Mouse (Mus musculus) myocyte (in vitro differentiated cells): ENCODE data around the gene Tex46.

Experiments
- E2F4 ChIP-seq: IDR thresholded peaks from one replicate; pipeline ENCODE4 v1.6.1; 2011; ENCODE audit warnings: mild to moderate bottlenecking, control low read depth, moderate library complexity; ENCODE audit not compliant: insufficient read depth
- MAX ChIP-seq: IDR thresholded peaks from one replicate; pipeline ENCODE4 v1.6.1; 2011; ENCODE audit warnings: low read depth, mild to moderate bottlenecking, control low read depth
- MYOD1 ChIP-seq, 3 experiments: IDR thresholded peaks; one replicate each; pipeline ENCODE4 v1.6.1; 2011; ENCODE audit warnings: control low read depth in 2 of 3, low read depth in 2 of 3, mild to moderate bottlenecking in 2 of 3, moderate library complexity in 1 of 3; ENCODE audit not compliant: insufficient read length in 2 of 3, control insufficient read depth in 1 of 3
- MYOG ChIP-seq, 3 experiments: IDR thresholded peaks; one replicate each; pipeline ENCODE4 v1.6.1; 2011; ENCODE audit warnings: control low read depth in 2 of 3, low read depth in 2 of 3, mild to moderate bottlenecking in 2 of 3; ENCODE audit not compliant: insufficient read length in 2 of 3, control insufficient read depth in 1 of 3, insufficient read depth in 1 of 3
- POLR2A ChIP-seq: IDR thresholded peaks from one replicate; pipeline ENCODE4 v1.6.1; 2011; ENCODE audit warnings: low read depth, mild to moderate bottlenecking, control low read depth, moderate library complexity; ENCODE audit not compliant: insufficient read length
- TCF12 ChIP-seq: IDR thresholded peaks from one replicate; pipeline ENCODE4 v1.6.1; 2011; ENCODE audit warnings: mild to moderate bottlenecking, control low read depth; ENCODE audit not compliant: poor library complexity, insufficient read depth, severe bottlenecking
- USF1 ChIP-seq: IDR thresholded peaks from one replicate; pipeline ENCODE4 v1.6.1; 2011; ENCODE audit warnings: low read depth, mild to moderate bottlenecking, control low read depth, moderate library complexity

- TF ChIP-seq E2F4 (no peak), TCF12 (no peak), POLR2A (no peak), MAX (no peak), USF1 (no peak), MYOD1 (IDR thresholded peaks at IDR 0.05; ENCODE audit: control insufficient read depth in 1 of 3, insufficient read length in 2 of 3, low read depth in 2 of 3) (no peak), MYOG (IDR thresholded peaks at IDR 0.05; ENCODE audit: control insufficient read depth in 1 of 3, insufficient read depth in 1 of 3, insufficient read length in 2 of 3, low read depth in 2 of 3) (no peak)
Measured at GRCm38 (mm10) chr4:136598268-136598876, 11.9 kb upstream of the Tex46 start.
